Mouse (Mus musculus): ENCODE data around the gene Celf1.

GRCm38 (mm10) chr2:91052752-91053151 is 112.6 kb downstream of the Celf1 start:
- TF ChIP-seq POLR2AphosphoS2 (IDR thresholded peaks at IDR 0.05; ENCODE audit: low read depth, low read length) (no peak), CTCF (conservative IDR thresholded peaks at IDR 0.05 in 1 of 2, IDR thresholded peaks at IDR 0.05 in 1 of 2; ENCODE audit: low read depth in 2 of 2, low read length in 2 of 2) (peak in 1 of 2 experiments; percentile 54; a peak in 2 of 4 replicates), POLR2A (IDR thresholded peaks at IDR 0.05; ENCODE audit: low read depth, low read length) (no peak), MAX (IDR thresholded peaks at IDR 0.05; ENCODE audit: low read length) (no peak), SIN3A (IDR thresholded peaks at IDR 0.05; ENCODE audit: low read length) (no peak), MYC (IDR thresholded peaks at IDR 0.05; ENCODE audit: low read depth, low read length) (peak; percentile 82; the same call in 1 of the 2 replicates)
